14 mouse cellular contexts compared by ENCODE assay signal in the genomic region with DNA sequence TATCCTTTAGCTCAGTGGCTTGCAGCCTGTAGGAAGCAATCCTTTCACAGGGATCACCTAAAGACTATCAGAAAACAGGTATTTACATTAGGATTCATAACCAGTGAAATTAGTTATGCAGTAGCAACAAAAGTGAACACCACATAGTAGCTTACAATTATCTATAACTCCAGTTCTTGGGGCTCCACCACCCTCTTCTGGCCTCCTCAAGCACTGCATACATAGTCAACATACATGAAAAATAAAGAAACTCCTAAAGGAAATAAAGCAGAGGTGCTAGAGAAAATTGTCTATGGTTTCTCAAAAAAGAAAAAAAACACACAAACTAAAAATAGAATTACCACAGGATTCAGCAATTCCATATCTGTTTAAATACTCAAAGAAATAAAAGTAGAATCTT.
DNase-seq lines count a peak whose midpoint lies in the region; TF ChIP-seq lines count a peak whose summit lies in the region.
"Had no signal": no experiment of that assay in that cellular context is flagged by ENCODE, and none has a peak within 500 bp of the region (broad histone marks: within the 10 kb centered on the region; RNA-seq: fewer than 3 reads in every experiment).

No protein-coding gene starts in this region.

- no peak overlapping the region for H3K4me3 ChIP-seq in gastrocnemius, adult 2 months
- H3K4me3 ChIP-seq in forebrain, embryonic 10.5 days = no peak overlapping the region
- H3K4me3 ChIP-seq: embryonic facial prominence, embryonic 13.5 days; hindbrain, embryonic 10.5 days; liver, embryonic 15.5 days; midbrain, embryonic 10.5 days; neural tube, embryonic 12.5 days had no signal

- TF ChIP-seq CTCF in gastrocnemius, adult 2 months (IDR thresholded peaks at IDR 0.05) = peak; percentile 47

- no peaks in the 10 kb centered on the region for H3K36me3 ChIP-seq in forebrain, embryonic 10.5 days (replicated peaks)
- H3K36me3 ChIP-seq: embryonic facial prominence, embryonic 13.5 days; hindbrain, embryonic 10.5 days; liver, embryonic 15.5 days; midbrain, embryonic 10.5 days; neural tube, embryonic 12.5 days had no signal

- H3K27me3 ChIP-seq in forebrain, embryonic 10.5 days (ENCODE audit: poor library complexity, severe bottlenecking) = peaks cover 12% of the 10 kb centered on the region
- H3K27me3 ChIP-seq: embryonic facial prominence, embryonic 13.5 days; liver, embryonic 15.5 days; neural tube, embryonic 12.5 days had no signal

- H3K27ac ChIP-seq in gastrocnemius, adult 2 months = no peak overlapping the region
- no peak overlapping the region for H3K27ac ChIP-seq in forebrain, embryonic 10.5 days
- H3K27ac ChIP-seq: embryonic facial prominence, embryonic 13.5 days; hindbrain, embryonic 10.5 days; liver, embryonic 15.5 days; midbrain, embryonic 10.5 days; neural tube, embryonic 12.5 days had no signal

- no peaks in the 10 kb centered on the region for H3K9me3 ChIP-seq in forebrain, embryonic 10.5 days
- H3K9me3 ChIP-seq: embryonic facial prominence, embryonic 13.5 days; hindbrain, embryonic 10.5 days; liver, embryonic 15.5 days; midbrain, embryonic 10.5 days; neural tube, embryonic 12.5 days had no signal

- intact Hi-C loops in gastrocnemius, adult 2 months (cut with DNase I) = no loop called here
- intact Hi-C loops in gastrocnemius, postnatal 14 days (cut with DNase I; ENCODE audit: low total_unique reads) = no loop called here

- H3K4me1 ChIP-seq in forebrain, embryonic 10.5 days = no peaks in the 10 kb centered on the region
- H3K4me1 ChIP-seq: embryonic facial prominence, embryonic 13.5 days; hindbrain, embryonic 10.5 days; liver, embryonic 15.5 days; midbrain, embryonic 10.5 days; neural tube, embryonic 12.5 days had no signal

- DNase-seq in gastrocnemius, adult 2 months = no peak
- DNase-seq in gastrocnemius, postnatal 14 days = no peak
- peak; percentile 4 for DNase-seq in layer of hippocampus, adult 11-12 months (ENCODE audit: low spot score)
- no peak for DNase-seq in layer of hippocampus, postnatal 25 days (ENCODE audit: extremely low spot score in 1 of 2, low spot score in 1 of 2)
- peak; percentile 3 for DNase-seq in right cerebral cortex, postnatal 4 days
- DNase-seq in right cerebral cortex, postnatal 14 days = no peak
- DNase-seq in natural killer cell, adult 2 months (ENCODE audit: low spot score in 2 of 2) = no peak
- no peak for DNase-seq in forebrain, embryonic 10.5 days (ENCODE audit: extremely low spot score, low spot score)
- DNase-seq: cerebellum, postnatal 25 days had no signal

Comparison
In these comparisons a context has a peak if more than half of its experiments do, and no peak if none do; other contexts are left out.
1. DNase-seq: peak in layer of hippocampus, adult 11-12 months (single experiment) and right cerebral cortex, postnatal 4 days (single experiment); none in gastrocnemius, adult 2 months (single experiment), gastrocnemius, postnatal 14 days (single experiment), layer of hippocampus, postnatal 25 days (0 of 2), right cerebral cortex, postnatal 14 days (single experiment), natural killer cell, adult 2 months (0 of 2) and forebrain, embryonic 10.5 days (single experiment).